Mouse (Mus musculus) hindbrain, postnatal 0 days (tissue): ENCODE results near the gene Fkbp1b. TPM values are rescaled to one million over a fixed set of nuclear protein-coding genes. Genes with fewer than 3 reads are reported as not detected.
A peak's percentile ranks its signal among the peaks of the same experiment; 100 is the strongest.

ENCODE experiments used
- ATAC-seq: fragments of 200-750 bp; cut with Nextera tagmentation; 2 replicates; pipeline ENCODE4 v1.8.0; 2017; ENCODE audit warnings: mild to moderate bottlenecking, moderate TSS enrichment, moderate library complexity
- DNase-seq: peaks from one replicate; pipeline ENCODE4 v3.0.0-alpha.2; 2015; ENCODE audit warnings: low spot score
- H3K27ac ChIP-seq: fragments of 300-500 bp; sonication (generic); 2 replicates; pipeline ENCODE4 v1.5.1; 2014; ENCODE audit warnings: mild to moderate bottlenecking
- H3K27me3 ChIP-seq: fragments of 300-500 bp; sonication (generic); 2 replicates; pipeline ENCODE4 v1.6.1; 2014; ENCODE audit warnings: low read length, mixed read lengths; ENCODE audit not compliant: insufficient read depth
- H3K36me3 ChIP-seq: fragments of 300-500 bp; sonication (generic); 2 replicates; pipeline ENCODE4 v1.6.1; 2014; ENCODE audit warnings: low read length, mixed read lengths; ENCODE audit not compliant: insufficient read depth
- H3K4me1 ChIP-seq: fragments of 300-500 bp; sonication (generic); 2 replicates; pipeline ENCODE4 v1.6.1; 2014; ENCODE audit warnings: antibody characterized with exemption, low read length, mixed read lengths; ENCODE audit not compliant: insufficient read depth
- H3K4me2 ChIP-seq: fragments of 300-500 bp; sonication (generic); 2 replicates; pipeline ENCODE4 v1.6.1; 2014; ENCODE audit warnings: low read depth, mild to moderate bottlenecking, low read length, moderate library complexity, mixed read lengths
- H3K4me3 ChIP-seq: fragments of 300-500 bp; sonication (generic); 2 replicates; pipeline ENCODE4 v1.5.1; 2014; ENCODE audit warnings: low read length
- H3K9ac ChIP-seq: fragments of 300-500 bp; sonication (generic); replicated peaks from 2 replicates; pipeline ENCODE4 v1.6.1; 2014; ENCODE audit warnings: mild to moderate bottlenecking, low read length, moderate library complexity, mixed read lengths
- H3K9me3 ChIP-seq: fragments of 300-500 bp; sonication (generic); 2 replicates; pipeline ENCODE4 v1.6.1; 2016; ENCODE audit warnings: low read length, mixed read lengths
- CTCF ChIP-seq: IDR thresholded peaks from 2 replicates; pipeline ENCODE4 v1.5.1; 2016; ENCODE audit warnings: antibody characterized with exemption, control low read depth, low read depth
- WGBS: fragments of 180-500 bp; shearing (Covaris S2); extraction: QIAGEN DNeasy Blood & Tissue Kit; methylation state at CpG from one replicate; pipeline ENCODE4 v1.1.7; 2014; 5-methylcytosine and 5-hydroxymethylcytosine counted together
- polyA plus RNA-seq: library from polyadenylated mRNA; unstranded; fragments of >200 nt; fragmentation: Nextera tagmentation; extraction: Ambion mirVana; gene quantifications from 2 replicates; pipeline ENCODE4 v1.2.1, GENCODE M21; 2015
- total RNA-seq: library from RNA; depleted of rRNA; stranded (reverse); fragments of >200 nt; gene quantifications from 2 replicates; pipeline ENCODE4 v1.2.3, GENCODE M21; 2014

Gene Fkbp1b
- total and polyA plus RNA-seq, 2 experiments from 2014 or later = 77.4 to 103 TPM

- no peak for ATAC-seq
- Histone ChIP-seq H3K27ac (no peak overlapping the region), H3K4me2 (no peak overlapping the region), H3K9ac (no peak overlapping the region), H3K9me3 (no peaks in the 10 kb centered on the region), H3K36me3 (peaks cover 10% of the 10 kb centered on the region; the same call in 1 of the 2 replicates), H3K4me3 (no peak overlapping the region), H3K4me1 (0 out of 2 replicates have a peak, but pooled peaks cover 3% of the 10 kb centered on the region), H3K27me3 (no peaks in the 10 kb centered on the region)
- 58% methylated on average over 4 of the region's 4 CpGs for WGBS
- no peak for DNase-seq
- no peak for TF ChIP-seq CTCF
Measured at GRCm38 (mm10) chr12:4836959-4837358, 4.4 kb downstream of the Fkbp1b start.

- 80% methylated on average over 3 of the region's 3 CpGs for WGBS
- Histone ChIP-seq H3K27ac (no peak overlapping the region), H3K9me3 (no peaks in the 10 kb centered on the region), H3K36me3 (peaks cover 27% of the 10 kb centered on the region), H3K27me3 (no peaks in the 10 kb centered on the region), H3K9ac (no peak overlapping the region), H3K4me2 (no peak overlapping the region), H3K4me1 (no peaks in the 10 kb centered on the region), H3K4me3 (no peak overlapping the region)
- TF ChIP-seq CTCF = no peak
- no peak for ATAC-seq
- no peak for DNase-seq
Measured at GRCm38 (mm10) chr12:4827256-4827655, 14.1 kb downstream of the Fkbp1b start.

- TF ChIP-seq CTCF = no peak
- DNase-seq = peak; percentile 98
- peak within 1 kb of the TSS; percentile 88 for H3K27ac ChIP-seq
- H3K9me3 ChIP-seq = no peaks in the 10 kb centered on the region
- H3K4me3 ChIP-seq = peak within 1 kb of the TSS; percentile 63
- no peaks in the 10 kb centered on the region for H3K27me3 ChIP-seq
- WGBS = under 1% methylated on average over 49 of the region's 49 CpGs
- peak; percentile 99 for ATAC-seq
- peaks cover 6% of the 10 kb centered on the region; the same call in 1 of the 2 replicates for H3K36me3 ChIP-seq
- peaks cover 9% of the 10 kb centered on the region; the same call in 1 of the 2 replicates for H3K4me1 ChIP-seq
- peak within 1 kb of the TSS; percentile 61 for H3K9ac ChIP-seq
- peak within 1 kb of the TSS; percentile 93 for H3K4me2 ChIP-seq
Measured at GRCm38 (mm10) chr12:4817361-4818101, 23.9 kb downstream of the Fkbp1b start, which contains the start of gene Sf3b6. TSS of gene Sf3b6 (plus strand) at chr12:4817544.

- Histone ChIP-seq H3K27me3 (no peaks in the 10 kb centered on the region), H3K9ac (peak overlapping the region; percentile 61), H3K4me3 (peak overlapping the region; percentile 63), H3K27ac (peak overlapping the region; percentile 88), H3K4me1 (peaks cover 9% of the 10 kb centered on the region; the same call in 1 of the 2 replicates), H3K9me3 (no peaks in the 10 kb centered on the region), H3K36me3 (peaks cover 4% of the 10 kb centered on the region; the same call in 1 of the 2 replicates), H3K4me2 (peak overlapping the region; percentile 71)
- WGBS = 8% methylated on average over 23 of the region's 24 CpGs
- peak; percentile 75; the same call in 1 of the 2 replicates for ATAC-seq
- TF ChIP-seq CTCF = no peak
- DNase-seq = no peak
Measured at GRCm38 (mm10) chr12:4816680-4817360, 24.6 kb downstream of the Fkbp1b start.

GRCm38 (mm10) chr12:4813636-4814035 lies 27.8 kb downstream of the Fkbp1b start:
- 85% methylated on average over 4 of the region's 4 CpGs for WGBS

GRCm38 (mm10) chr12:4811705-4812104 lies 29.7 kb downstream of the Fkbp1b start:
- Histone ChIP-seq H3K4me1 (no peaks in the 10 kb centered on the region), H3K27ac (no peak overlapping the region), H3K4me3 (no peak overlapping the region), H3K9ac (no peak overlapping the region), H3K9me3 (no peaks in the 10 kb centered on the region), H3K36me3 (no peaks in the 10 kb centered on the region), H3K4me2 (no peak overlapping the region), H3K27me3 (no peaks in the 10 kb centered on the region)
- 75% methylated on average over 3 of the region's 3 CpGs for WGBS
- ATAC-seq (no peak), DNase-seq (no peak)
- no peak for TF ChIP-seq CTCF

More at GRCm38 (mm10) chr12:4813636-4814035, 27.8 kb downstream of the Fkbp1b start:
- H3K27ac ChIP-seq = no peak overlapping the region
- peaks cover 5% of the 10 kb centered on the region; the same call in 1 of the 2 replicates for H3K4me1 ChIP-seq
- H3K27me3 ChIP-seq = no peaks in the 10 kb centered on the region
- H3K36me3 ChIP-seq = no peaks in the 10 kb centered on the region
- no peak overlapping the region for H3K4me2 ChIP-seq
- H3K4me3 ChIP-seq = no peak overlapping the region
- no peaks in the 10 kb centered on the region for H3K9me3 ChIP-seq
- DNase-seq = peak; percentile 23
- no peak for TF ChIP-seq CTCF
- H3K9ac ChIP-seq = no peak overlapping the region
- ATAC-seq = no peak
